Mouse (Mus musculus): ENCODE results near the gene Actb.

- TF ChIP-seq CHD2 (IDR thresholded peaks at IDR 0.05; ENCODE audit: low read length) (no peak), CTCF (IDR thresholded peaks at IDR 0.05 in 2 of 3, conservative IDR thresholded peaks at IDR 0.05 in 1 of 3; ENCODE audit: control insufficient read depth in 1 of 3, insufficient read depth in 1 of 3, low read depth in 2 of 3, low read length in 3 of 3, poor library complexity in 1 of 3, severe bottlenecking in 1 of 3) (no peak), POLR2AphosphoS5 (IDR thresholded peaks at IDR 0.05; ENCODE audit: borderline replicate concordance, low read depth, low read length) (no peak), UBTF (IDR thresholded peaks at IDR 0.05; ENCODE audit: borderline replicate concordance, insufficient read depth, low read depth, low read length) (no peak), HCFC1 (IDR thresholded peaks at IDR 0.05; ENCODE audit: low read depth, low read length) (peak; percentile 28; the same call in 1 of the 2 replicates), GATA1 (IDR thresholded peaks at IDR 0.05; ENCODE audit: low read depth, low read length) (no peak), MAFK (IDR thresholded peaks at IDR 0.05; ENCODE audit: borderline replicate concordance, low read depth, low read length) (no peak)
Observed at GRCm38 (mm10) chr5:142907048-142907802, 671 bp upstream of the Actb start.

Data from MEL (cell line).